Mouse (Mus musculus) forebrain, embryonic 15.5 days (tissue): ENCODE measurements at regions not wholly inside any gene's neighbourhood (a gene's known extent, or its start where the extent isn't known, plus 50 kb on each side); places are given as distances from the start of the nearest gene placed in this dataset.

ENCODE experiments used
- ATAC-seq: fragments of 200-750 bp; cut with Nextera tagmentation; replicated peaks from 2 replicates; pipeline ENCODE4 v1.8.0; 2017; ENCODE audit warnings: mild to moderate bottlenecking, moderate TSS enrichment, moderate library complexity
- H3K27ac ChIP-seq: fragments of 300-500 bp; sonication (generic); replicated peaks from 2 replicates; pipeline ENCODE4 v1.5.1; 2015; ENCODE audit warnings: mild to moderate bottlenecking, inconsistent platforms
- H3K27me3 ChIP-seq: fragments of 300-500 bp; sonication (generic); 2 replicates; pipeline ENCODE4 v1.6.1; 2015; ENCODE audit warnings: inconsistent platforms
- H3K36me3 ChIP-seq: fragments of 300-500 bp; sonication (generic); 2 replicates; pipeline ENCODE4 v1.6.1; 2015; ENCODE audit warnings: mild to moderate bottlenecking, inconsistent platforms
- H3K4me1 ChIP-seq: fragments of 300-500 bp; sonication (generic); 2 replicates; pipeline ENCODE4 v1.6.1; 2015; ENCODE audit warnings: inconsistent platforms
- H3K4me2 ChIP-seq: fragments of 300-500 bp; sonication (generic); replicated peaks from 2 replicates; pipeline ENCODE4 v1.6.1; 2015; ENCODE audit warnings: mild to moderate bottlenecking, inconsistent platforms
- H3K4me3 ChIP-seq: fragments of 300-500 bp; sonication (generic); 2 replicates; pipeline ENCODE4 v1.5.1; 2015; ENCODE audit warnings: mild to moderate bottlenecking, inconsistent platforms
- H3K9ac ChIP-seq: fragments of 300-500 bp; sonication (generic); replicated peaks from 2 replicates; pipeline ENCODE4 v1.6.1; 2015; ENCODE audit warnings: mild to moderate bottlenecking, inconsistent platforms
- H3K9me3 ChIP-seq: fragments of 300-500 bp; sonication (generic); 2 replicates; pipeline ENCODE4 v1.6.1; 2016; ENCODE audit warnings: inconsistent platforms
- WGBS: fragments of 180-500 bp; shearing (Covaris S2); methylation state at CpG from one replicate; pipeline ENCODE4 v1.1.7; 2015; ENCODE audit warnings: mixed read lengths; 5-methylcytosine and 5-hydroxymethylcytosine counted together

DNA sequence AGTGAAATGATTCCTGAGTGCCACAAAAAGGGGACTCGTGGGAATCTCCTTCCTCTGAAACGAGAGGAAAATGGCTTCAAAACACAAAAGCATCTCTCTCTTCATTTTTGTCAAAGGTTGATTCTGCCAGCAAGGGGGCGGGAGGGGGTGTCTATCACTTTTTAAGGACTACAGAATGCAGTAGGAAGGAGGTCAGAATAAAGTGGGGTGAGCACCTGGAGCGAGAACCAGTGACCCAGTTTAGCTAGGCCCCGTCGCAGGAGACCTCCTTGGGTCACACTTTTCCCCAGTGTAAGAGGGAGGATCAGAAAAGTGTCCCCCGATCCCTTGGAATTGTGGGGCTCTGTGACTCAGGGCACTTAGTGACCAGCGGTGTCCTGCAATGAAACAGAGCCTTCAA, 133.1 kb downstream of the Tgfb2 start:
- WGBS = 85% methylated on average over 8 of the region's 8 CpGs
- ATAC-seq = no peak
- no peak overlapping the region for H3K4me3 ChIP-seq
- no peaks in the 10 kb centered on the region for H3K27me3 ChIP-seq
- no peaks in the 10 kb centered on the region for H3K9me3 ChIP-seq
- H3K27ac ChIP-seq = no peak overlapping the region
- H3K4me1 ChIP-seq = no peaks in the 10 kb centered on the region
- no peak overlapping the region for H3K4me2 ChIP-seq
- H3K36me3 ChIP-seq = no peaks in the 10 kb centered on the region
- H3K9ac ChIP-seq = no peak overlapping the region

DNA sequence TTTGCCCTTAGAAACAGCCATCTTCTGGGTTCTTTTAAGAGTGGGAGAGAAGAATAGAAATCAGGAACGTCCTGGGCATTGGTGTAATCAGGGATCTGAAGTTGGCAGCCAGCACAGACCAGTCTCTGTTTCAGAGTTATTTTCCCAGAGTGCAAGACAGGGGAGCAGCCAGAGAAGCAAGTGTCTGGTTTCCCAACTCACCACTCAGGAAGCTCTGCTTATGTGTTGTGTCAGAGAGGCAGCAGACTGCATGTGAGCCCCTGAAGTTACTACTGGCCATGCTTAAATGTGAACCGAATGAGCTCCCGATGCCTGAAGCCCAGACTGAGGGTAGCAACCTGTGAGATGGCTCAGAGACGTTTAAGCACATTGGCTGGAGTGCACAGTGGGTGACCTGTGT, 133.7 kb downstream of the Tgfb2 start:
- Histone ChIP-seq H3K27ac (no peak overlapping the region), H3K27me3 (no peaks in the 10 kb centered on the region), H3K9me3 (no peaks in the 10 kb centered on the region), H3K9ac (no peak overlapping the region), H3K4me3 (no peak overlapping the region), H3K36me3 (no peaks in the 10 kb centered on the region), H3K4me1 (no peaks in the 10 kb centered on the region; the same call in 1 of the 2 replicates), H3K4me2 (no peak overlapping the region)
- ATAC-seq = no peak
- WGBS = 69% methylated on average over 4 of the region's 4 CpGs

DNA sequence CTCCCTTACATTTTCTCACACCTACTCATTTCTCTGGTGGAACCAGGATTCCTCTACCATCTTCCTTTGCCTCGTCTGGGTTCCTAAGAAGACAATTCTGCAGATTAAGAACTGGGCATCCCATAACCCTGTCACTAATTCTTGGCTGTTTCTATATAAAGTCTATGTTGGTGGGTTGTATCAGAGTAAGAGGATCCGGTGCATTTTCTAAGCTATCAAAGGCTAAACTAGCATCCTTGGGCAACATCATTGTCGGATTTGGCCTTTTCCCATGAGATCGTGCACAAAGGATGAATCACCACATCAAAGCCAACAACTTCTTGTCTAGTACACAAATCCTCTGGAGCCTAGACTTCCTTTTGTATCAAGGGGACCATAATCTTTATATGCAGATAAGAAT, 137.3 kb downstream of the Tgfb2 start:
- ATAC-seq = no peak
- WGBS = 78% methylated on average over 4 of the region's 4 CpGs
- Histone ChIP-seq H3K4me2 (no peak overlapping the region), H3K9me3 (no peaks in the 10 kb centered on the region), H3K4me1 (no peaks in the 10 kb centered on the region; the same call in 1 of the 2 replicates), H3K9ac (no peak overlapping the region), H3K4me3 (no peak overlapping the region), H3K36me3 (no peaks in the 10 kb centered on the region), H3K27me3 (no peaks in the 10 kb centered on the region), H3K27ac (no peak overlapping the region)

DNA sequence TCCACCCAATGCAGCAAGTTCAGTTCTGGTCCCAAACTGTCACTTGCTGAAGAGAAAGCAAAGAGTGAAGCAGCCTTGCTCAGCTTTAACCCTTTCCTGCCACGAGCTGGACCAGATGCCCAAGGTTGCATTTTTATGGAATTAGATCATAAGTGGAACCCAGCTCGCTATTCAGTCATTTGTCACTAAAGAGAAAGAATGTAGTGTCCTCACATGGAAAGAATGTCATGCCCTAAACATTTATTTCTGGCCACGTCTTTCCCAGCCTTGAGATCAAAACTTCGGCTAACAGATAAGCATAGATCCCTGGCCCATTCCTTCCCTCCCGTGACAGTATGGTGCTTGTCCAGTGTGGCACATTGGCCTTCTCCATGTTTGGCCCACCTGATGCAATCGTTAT, 137.7 kb downstream of the Tgfb2 start:
- H3K9me3 ChIP-seq = no peaks in the 10 kb centered on the region
- no peak overlapping the region for H3K4me3 ChIP-seq
- no peaks in the 10 kb centered on the region; the same call in 1 of the 2 replicates for H3K4me1 ChIP-seq
- no peak for ATAC-seq
- no peaks in the 10 kb centered on the region for H3K27me3 ChIP-seq
- H3K9ac ChIP-seq = no peak overlapping the region
- no peaks in the 10 kb centered on the region for H3K36me3 ChIP-seq
- WGBS = 51% methylated on average over 6 of the region's 6 CpGs
- no peak overlapping the region for H3K27ac ChIP-seq
- no peak overlapping the region for H3K4me2 ChIP-seq

GRCm38 (mm10) chr1:186567136-186567826, 138.5 kb downstream of the Tgfb2 start:
- H3K4me2 ChIP-seq = no peak overlapping the region
- no peak overlapping the region for H3K9ac ChIP-seq
- H3K9me3 ChIP-seq = no peaks in the 10 kb centered on the region
- H3K4me1 ChIP-seq = no peaks in the 10 kb centered on the region; the same call in 1 of the 2 replicates
- no peak overlapping the region for H3K4me3 ChIP-seq
- no peaks in the 10 kb centered on the region for H3K27me3 ChIP-seq
- no peak overlapping the region for H3K27ac ChIP-seq
- no peak for ATAC-seq
- no peaks in the 10 kb centered on the region for H3K36me3 ChIP-seq
- 14% methylated on average over 15 of the region's 15 CpGs for WGBS

- ATAC-seq = no peak
- Histone ChIP-seq H3K4me2 (no peak overlapping the region), H3K36me3 (no peaks in the 10 kb centered on the region), H3K27me3 (no peaks in the 10 kb centered on the region), H3K9me3 (no peaks in the 10 kb centered on the region), H3K4me3 (no peak overlapping the region), H3K9ac (no peak overlapping the region), H3K27ac (no peak overlapping the region), H3K4me1 (no peaks in the 10 kb centered on the region; the same call in 1 of the 2 replicates)
- WGBS = 41% methylated on average over 3 of the region's 3 CpGs
These were observed 143.8 kb downstream of the Tgfb2 start for GRCm38 (mm10) chr1:186562027-186562426.

DNA sequence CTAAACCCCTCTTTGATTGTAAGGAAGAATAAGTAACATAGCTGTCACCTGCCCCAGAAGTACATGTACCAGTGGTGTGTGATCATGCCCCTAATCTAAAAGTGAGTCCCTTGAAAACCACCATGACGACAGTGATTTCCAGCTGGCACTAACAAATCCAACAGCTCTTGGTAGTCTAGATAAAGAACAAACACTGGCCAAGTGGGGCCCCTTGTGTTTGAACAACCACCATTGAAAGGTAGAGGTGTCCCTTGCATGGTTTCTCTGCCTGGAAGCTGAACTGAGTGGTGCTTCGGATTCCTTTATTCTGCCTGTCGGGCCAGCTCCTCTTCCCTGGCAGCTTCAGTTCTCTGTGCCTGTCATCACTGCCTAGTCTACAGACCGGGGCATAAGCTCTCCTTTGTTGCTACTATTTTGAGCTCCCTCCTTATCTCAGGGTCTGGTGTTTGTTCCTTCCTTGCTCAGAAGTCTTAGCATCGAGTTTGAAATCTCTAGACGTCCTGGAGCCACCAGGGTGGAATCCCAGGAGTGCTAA, 150.3 kb downstream of the Tgfb2 start:
- Histone ChIP-seq H3K4me1 (no peaks in the 10 kb centered on the region), H3K36me3 (no peaks in the 10 kb centered on the region), H3K4me3 (no peak overlapping the region), H3K27me3 (no peaks in the 10 kb centered on the region), H3K27ac (no peak overlapping the region), H3K9me3 (no peaks in the 10 kb centered on the region), H3K4me2 (no peak overlapping the region), H3K9ac (no peak overlapping the region)
- ATAC-seq = no peak
- WGBS = 54% methylated on average over 6 of the region's 6 CpGs

DNA sequence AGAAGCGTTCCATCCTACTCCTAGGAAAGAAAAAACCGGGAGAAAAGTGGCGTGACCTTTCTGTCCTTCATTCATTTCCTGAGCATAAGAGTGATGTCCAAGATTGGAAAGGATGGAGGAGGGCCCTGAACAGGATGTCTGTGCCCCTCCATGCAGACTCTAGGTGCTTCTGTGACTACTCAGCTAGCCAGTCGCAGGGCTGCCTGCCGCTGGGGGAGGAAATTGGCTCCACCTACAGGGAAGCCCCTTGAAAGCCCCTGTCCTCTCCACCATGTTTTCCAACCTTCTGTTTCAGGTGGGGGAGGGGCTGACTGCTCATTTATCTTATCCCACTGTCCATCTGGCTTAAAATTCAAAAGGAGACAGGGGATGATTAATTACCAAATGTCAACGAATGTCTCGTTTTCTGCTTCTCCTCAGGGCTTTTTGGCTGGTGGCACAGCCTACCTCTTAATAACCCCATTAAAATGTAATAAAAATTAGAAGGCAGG, 151.2 kb downstream of the Tgfb2 start:
- Histone ChIP-seq H3K27ac (no peak overlapping the region), H3K9me3 (no peaks in the 10 kb centered on the region), H3K27me3 (no peaks in the 10 kb centered on the region), H3K4me2 (no peak overlapping the region), H3K36me3 (no peaks in the 10 kb centered on the region), H3K9ac (no peak overlapping the region), H3K4me1 (no peaks in the 10 kb centered on the region), H3K4me3 (no peak overlapping the region)
- no peak for ATAC-seq
- WGBS = 72% methylated on average over 7 of the region's 7 CpGs

DNA sequence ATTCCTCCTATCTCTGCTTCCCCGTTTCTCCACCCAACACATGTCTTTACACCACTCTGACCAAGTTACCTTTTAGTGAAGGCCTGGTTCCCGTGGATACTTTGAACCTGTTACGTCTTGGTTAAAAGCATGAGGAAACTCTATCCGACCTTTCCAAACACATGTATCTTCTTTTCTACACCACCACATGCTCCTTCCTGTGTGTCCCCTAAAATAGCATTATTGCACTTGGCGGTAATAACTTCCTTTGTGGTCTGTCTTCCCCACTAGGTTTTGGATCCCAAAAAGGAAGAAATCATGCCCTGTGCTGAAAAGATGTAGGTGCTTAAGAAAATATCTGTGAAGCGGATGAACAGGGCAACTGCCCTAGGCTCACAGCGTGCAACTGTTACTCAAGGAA, 153.1 kb downstream of the Tgfb2 start:
- 92% methylated on average over 7 of the region's 7 CpGs for WGBS
- no peak for ATAC-seq

DNA sequence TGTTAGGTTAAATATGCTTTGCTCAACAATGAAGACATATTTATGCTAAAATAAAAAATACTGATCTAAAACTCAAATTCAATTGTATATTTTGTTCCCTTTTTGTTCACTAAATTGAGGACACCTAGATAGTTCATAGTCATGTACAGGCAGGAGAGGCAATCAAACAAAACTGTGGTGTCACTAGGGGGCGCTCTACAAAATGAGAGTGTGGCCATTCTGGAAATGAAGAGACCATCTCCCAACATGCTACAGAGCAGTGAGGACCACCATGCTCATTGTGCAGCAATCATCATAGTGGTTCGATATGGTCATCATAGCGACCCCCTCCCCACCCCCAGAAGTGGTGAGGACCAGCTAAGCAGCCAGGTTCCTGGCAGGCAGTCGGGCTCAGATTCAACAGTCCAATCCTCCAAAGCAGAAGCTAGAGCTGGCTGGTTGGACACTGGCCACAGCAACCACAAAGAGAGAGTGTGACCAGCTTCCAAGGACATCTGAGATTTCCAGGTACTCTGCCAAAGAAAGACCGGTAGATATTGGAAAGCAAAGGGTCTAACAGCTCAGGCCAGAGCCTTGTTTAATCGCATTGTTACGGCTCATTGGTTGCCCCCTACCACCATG, 155.4 kb downstream of the Tgfb2 start:
- no peak overlapping the region for H3K4me3 ChIP-seq
- no peak for ATAC-seq
- H3K27me3 ChIP-seq = no peaks in the 10 kb centered on the region
- no peaks in the 10 kb centered on the region for H3K36me3 ChIP-seq
- 79% methylated on average over 7 of the region's 7 CpGs for WGBS
- H3K9ac ChIP-seq = no peak overlapping the region
- no peak overlapping the region for H3K4me2 ChIP-seq
- H3K9me3 ChIP-seq = no peaks in the 10 kb centered on the region
- no peak overlapping the region for H3K27ac ChIP-seq
- H3K4me1 ChIP-seq = peaks cover 4% of the 10 kb centered on the region; the same call in 1 of the 2 replicates

More for the DNA sequence above, 153.1 kb downstream of the Tgfb2 start:
- Histone ChIP-seq H3K9ac (no peak overlapping the region), H3K4me3 (no peak overlapping the region), H3K27ac (no peak overlapping the region), H3K4me1 (no peaks in the 10 kb centered on the region), H3K27me3 (no peaks in the 10 kb centered on the region), H3K36me3 (no peaks in the 10 kb centered on the region), H3K9me3 (no peaks in the 10 kb centered on the region), H3K4me2 (no peak overlapping the region)

GRCm38 (mm10) chr1:186549207-186549606, 156.6 kb downstream of the Tgfb2 start:
- H3K9me3 ChIP-seq = no peaks in the 10 kb centered on the region
- no peaks in the 10 kb centered on the region for H3K27me3 ChIP-seq
- H3K4me3 ChIP-seq = no peak overlapping the region
- 93% methylated on average over 12 of the region's 12 CpGs for WGBS
- no peak overlapping the region for H3K9ac ChIP-seq
- H3K27ac ChIP-seq = no peak overlapping the region
- H3K4me1 ChIP-seq = peaks cover 4% of the 10 kb centered on the region; the same call in 1 of the 2 replicates
- no peaks in the 10 kb centered on the region for H3K36me3 ChIP-seq
- H3K4me2 ChIP-seq = no peak overlapping the region
- ATAC-seq = no peak

DNA sequence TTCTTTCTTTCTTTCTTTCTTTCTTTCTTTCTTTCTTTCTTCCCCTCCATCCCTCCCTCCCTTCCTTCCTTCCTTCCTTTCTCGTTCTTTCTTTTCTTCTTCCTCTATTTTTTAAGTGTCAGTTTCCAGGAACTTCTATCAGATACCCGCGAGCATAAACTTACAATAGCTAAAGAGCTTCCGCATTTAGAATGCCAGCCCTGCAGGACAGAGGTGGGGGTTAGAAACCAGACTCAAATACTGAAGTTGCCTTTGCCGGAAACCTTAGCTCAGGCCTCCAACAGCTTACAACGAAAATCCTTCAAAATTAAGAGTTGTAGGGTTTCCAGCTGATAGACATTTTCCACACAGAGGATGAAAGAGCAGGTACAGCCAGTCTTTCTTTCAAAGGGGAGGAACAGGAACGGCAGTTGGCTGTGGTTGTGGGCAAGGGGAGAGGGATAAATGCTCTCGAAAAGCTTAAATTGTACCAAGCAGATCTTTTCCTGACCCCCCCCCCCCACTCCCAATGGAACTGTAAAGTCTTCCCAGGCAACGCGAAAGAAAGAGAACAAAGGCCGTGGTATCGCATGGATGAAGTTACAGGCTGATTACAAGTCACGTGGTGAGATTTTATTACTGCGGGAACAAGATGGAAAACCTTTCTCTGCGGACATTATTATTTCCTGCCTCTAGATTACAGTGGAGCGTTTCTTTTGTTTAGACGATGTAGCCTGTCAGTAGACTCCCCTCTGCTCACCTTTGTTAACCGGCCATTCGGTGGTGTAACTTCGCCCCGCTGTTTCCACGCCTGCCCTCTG, 159.2 kb downstream of the Tgfb2 start:
- Histone ChIP-seq H3K27me3 (no peaks in the 10 kb centered on the region), H3K27ac (no peak overlapping the region), H3K9ac (0 out of 2 replicates have a peak overlapping the region, but pooled peaks have one; percentile 26), H3K36me3 (no peaks in the 10 kb centered on the region), H3K4me2 (peak overlapping the region; percentile 34), H3K4me3 (0 out of 2 replicates have a peak overlapping the region, but pooled peaks have one; percentile 11), H3K9me3 (no peaks in the 10 kb centered on the region), H3K4me1 (peaks cover 4% of the 10 kb centered on the region; the same call in 1 of the 2 replicates)
- ATAC-seq = peak; percentile 57
- WGBS = 35% methylated on average over 22 of the region's 22 CpGs
